Mouse (Mus musculus) bone marrow, adult 2 months (tissue): Measurements from ENCODE around the gene Usp20.

Experiments used
- CTCF ChIP-seq: fragments of 200-500 bp; IDR thresholded peaks from 2 replicates; pipeline ENCODE4 v1.5.1; 2011; ENCODE audit warnings: low read length, control low read depth; ENCODE audit not compliant: control insufficient read depth, insufficient read depth
- POLR2A ChIP-seq: fragments of 200-500 bp; IDR thresholded peaks from 2 replicates; pipeline ENCODE4 v1.6.1; 2011; ENCODE audit warnings: low read depth, mild to moderate bottlenecking, control low read depth, low read length, borderline replicate concordance; ENCODE audit not compliant: control insufficient read depth

DNA sequence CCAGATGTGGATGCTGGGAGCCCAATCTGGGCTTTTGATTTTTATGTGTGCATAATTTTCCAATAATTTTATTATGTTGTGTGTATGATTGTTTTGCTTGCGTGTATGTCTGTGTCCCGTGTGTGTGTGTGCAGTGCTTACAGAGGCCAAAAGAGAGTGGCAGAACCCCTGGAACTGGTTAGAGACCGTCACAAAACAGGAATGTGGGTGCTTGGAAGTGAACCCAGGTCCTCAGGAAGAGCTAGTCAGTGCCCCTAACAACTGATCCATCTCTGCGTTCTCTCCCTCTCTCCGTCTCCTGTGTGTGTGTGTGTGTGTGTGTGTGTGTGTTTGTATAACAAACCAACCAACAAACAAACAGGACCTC lies 29.6 kb upstream of the Usp20 start:
- TF ChIP-seq CTCF (no peak), POLR2A (no peak)
